Mouse (Mus musculus) left cerebral cortex, adult 2 months (tissue): Measurements from ENCODE around the gene Tmco4. TPM values are rescaled to one million over a fixed set of nuclear protein-coding genes. Genes with fewer than 3 reads are reported as not detected.
A peak's percentile ranks its signal among the peaks of the same experiment; 100 is the strongest.

Source experiments
- DNase-seq, 2 experiments: peaks; one replicate each; pipeline ENCODE4 v3.0.0; 2021 to 2022; ENCODE audit warnings: low spot score in 2 of 2, mixed read lengths in 1 of 2; ENCODE audit errors: extremely low spot score in 1 of 2
- H3K27ac ChIP-seq: fragments of 200-600 bp; 2 replicates; pipeline ENCODE4 v1.8.1; 2022
- H3K4me3 ChIP-seq: fragments of 200-600 bp; 2 replicates; pipeline ENCODE4 v1.8.1; 2022
- CTCF ChIP-seq: fragments of 200-600 bp; IDR thresholded peaks from 2 replicates; pipeline ENCODE4 v1.8.1; 2022; ENCODE audit warnings: antibody characterized with exemption, mild to moderate bottlenecking, moderate library complexity
- intact Hi-C: fragments of 180-260 bp; cut with DNase I; formaldehyde crosslinking; loops from one replicate; pipeline ENCODE4 v1.15.1; 2025
- total RNA-seq, 2 experiments: library from RNA; stranded (reverse); gene quantifications; 2 replicates each; pipeline ENCODE4 v1.2.3; 2021

The Tmco4 gene
- total RNA-seq, 2 experiments from 2014 or later, result 2.0 to 3.7 TPM

GRCm38 (mm10) chr4:138976046-138976445, 3.4 kb downstream of the Tmco4 start:
- Histone ChIP-seq H3K4me3 (no peak overlapping the region), H3K27ac (no peak overlapping the region)
- DNase-seq, result no peak
- intact Hi-C loops, result no loop called here
- no peak for TF ChIP-seq CTCF

GRCm38 (mm10) chr4:138980021-138980420, 7.3 kb downstream of the Tmco4 start:
- no peak for DNase-seq
- Histone ChIP-seq H3K4me3 (no peak overlapping the region), H3K27ac (no peak overlapping the region)
- intact Hi-C loops, result no loop called here
- TF ChIP-seq CTCF, result no peak

DNA sequence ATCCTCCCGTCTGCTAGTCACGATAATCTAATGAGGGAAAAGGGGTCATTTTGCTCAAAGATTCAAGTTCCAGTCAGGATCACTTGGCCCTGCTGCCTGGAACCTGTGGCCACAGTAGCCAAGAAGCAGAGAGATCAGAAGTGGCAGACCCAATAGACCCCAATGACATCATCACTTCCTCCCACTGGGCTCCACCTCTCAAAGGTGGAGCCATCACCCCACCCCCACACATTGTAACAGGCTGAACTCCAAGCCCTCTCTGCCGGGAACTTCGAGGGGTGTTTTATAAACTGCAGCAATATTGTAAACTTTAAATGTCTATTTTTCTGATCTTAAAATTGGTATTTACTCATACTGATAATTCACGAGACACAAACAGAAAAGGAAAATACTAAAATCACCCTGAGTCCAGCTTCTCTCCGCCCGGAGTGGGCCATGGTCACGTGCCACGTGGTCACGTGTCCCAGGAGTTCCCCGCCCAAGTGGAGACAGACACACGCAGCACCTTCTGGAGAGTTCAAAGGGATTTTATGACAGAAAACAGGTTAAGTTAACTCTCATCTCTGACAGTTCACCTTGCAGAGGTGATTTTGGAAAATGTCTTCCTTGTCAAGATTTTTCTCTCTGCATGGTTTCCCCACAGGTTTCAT, 8.2 kb downstream of the Tmco4 start:
- no peak overlapping the region for H3K27ac ChIP-seq
- intact Hi-C loops, result no loop called here
- H3K4me3 ChIP-seq, result no peak overlapping the region
- no peak for TF ChIP-seq CTCF
- no peak for DNase-seq

GRCm38 (mm10) chr4:138983422-138983821, 10.7 kb downstream of the Tmco4 start:
- TF ChIP-seq CTCF, result no peak
- DNase-seq, result no peak
- no peak overlapping the region for H3K4me3 ChIP-seq
- H3K27ac ChIP-seq, result no peak overlapping the region
- intact Hi-C loops, result no loop called here

- intact Hi-C loops, result no loop called here
These were observed 12.1 kb downstream of the Tmco4 start for GRCm38 (mm10) chr4:138984744-138985143.

DNA sequence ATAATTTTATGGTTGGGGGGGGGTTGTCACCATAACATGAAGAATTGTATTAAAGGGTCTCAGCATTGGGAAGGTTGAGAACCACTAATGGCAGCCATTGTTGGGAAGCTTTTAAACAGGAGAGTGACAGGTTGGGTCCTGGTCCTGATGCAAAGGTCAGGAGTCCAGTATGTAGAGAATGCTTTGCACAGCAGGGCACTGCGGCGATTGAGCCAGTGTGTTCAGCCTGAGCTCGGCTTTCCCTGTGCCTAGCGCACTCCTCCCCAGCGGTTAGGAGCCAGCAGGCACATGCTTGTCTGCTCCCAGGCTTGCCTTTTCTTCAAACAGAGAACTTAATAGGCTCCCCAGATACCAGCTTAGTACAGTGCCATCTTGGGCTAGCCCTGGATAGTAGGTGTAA, 13.6 kb downstream of the Tmco4 start:
- DNase-seq, result no peak
- no peak for TF ChIP-seq CTCF
- intact Hi-C loops, result no loop called here
- no peak overlapping the region for H3K4me3 ChIP-seq
- no peak overlapping the region for H3K27ac ChIP-seq

More at GRCm38 (mm10) chr4:138984744-138985143, 12.1 kb downstream of the Tmco4 start:
- no peak overlapping the region for H3K4me3 ChIP-seq
- DNase-seq, result no peak
- H3K27ac ChIP-seq, result no peak overlapping the region
- TF ChIP-seq CTCF, result peak; percentile 32

DNA sequence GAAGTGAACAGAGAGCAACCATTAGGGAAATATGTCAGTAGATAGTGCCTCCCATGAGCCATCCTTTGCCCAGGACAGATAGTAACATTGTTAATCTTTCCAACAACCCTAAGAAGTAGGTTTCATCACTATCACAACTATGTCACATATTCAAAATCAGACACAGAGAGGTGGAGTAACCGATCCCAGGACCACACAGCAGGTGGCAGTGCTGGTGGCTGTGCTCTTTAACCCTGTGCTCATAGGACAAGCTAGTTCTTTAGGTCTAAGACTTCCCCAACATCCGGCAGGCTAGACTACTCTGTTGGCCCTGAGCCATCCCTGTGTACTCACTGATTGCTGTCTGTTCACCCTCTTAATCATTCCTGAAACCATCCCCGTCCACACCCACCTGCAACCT, 21.7 kb downstream of the Tmco4 start:
- DNase-seq, result no peak
- no peak for TF ChIP-seq CTCF
- H3K27ac ChIP-seq, result no peak overlapping the region
- H3K4me3 ChIP-seq, result no peak overlapping the region
- intact Hi-C loops, result no loop called here

DNA sequence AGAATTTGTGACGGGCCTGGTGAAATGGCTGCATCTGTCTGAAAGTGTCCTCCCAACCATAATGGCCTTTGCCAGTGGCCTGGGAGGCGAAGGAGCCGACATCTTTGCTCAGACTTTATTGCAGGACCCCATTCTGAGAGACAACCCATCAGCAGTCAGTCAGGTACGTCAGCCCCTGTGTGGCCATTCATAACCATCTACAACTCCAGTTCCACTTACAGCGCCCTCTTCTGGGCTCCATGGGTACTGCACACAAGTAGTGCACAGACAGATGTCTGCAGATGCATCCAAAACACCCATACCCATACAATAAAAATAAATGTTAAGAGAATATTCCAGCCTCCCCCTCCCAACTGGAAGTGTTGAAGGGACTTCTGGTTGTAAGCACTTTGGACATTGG, 23.7 kb downstream of the Tmco4 start:
- intact Hi-C loops, result loop anchor here (5.0 kb wide), 1 partner anchor 39 kb away; no protein-coding TSS in a partner anchor
- peak; percentile 47 for TF ChIP-seq CTCF
- no peak for DNase-seq
- Histone ChIP-seq H3K27ac (no peak overlapping the region), H3K4me3 (no peak overlapping the region)

- TF ChIP-seq CTCF, result peak; percentile 32
- DNase-seq, result no peak
- Histone ChIP-seq H3K4me3 (no peak overlapping the region), H3K27ac (no peak overlapping the region)
- intact Hi-C loops, result loop anchor here (5.0 kb wide), 1 partner anchor 40 kb away; no protein-coding TSS in a partner anchor
These were observed 24.4 kb downstream of the Tmco4 start for GRCm38 (mm10) chr4:138997121-138997520.

- TF ChIP-seq CTCF, result no peak
- peak; percentile 47 to 51 for DNase-seq
- Histone ChIP-seq H3K4me3 (no peak overlapping the region), H3K27ac (no peak overlapping the region)
- intact Hi-C loops, result loop anchor here (5.0 kb wide), 1 partner anchor 41 kb away; no protein-coding TSS in a partner anchor
These were observed 25.9 kb downstream of the Tmco4 start for GRCm38 (mm10) chr4:138998611-138999010.

DNA sequence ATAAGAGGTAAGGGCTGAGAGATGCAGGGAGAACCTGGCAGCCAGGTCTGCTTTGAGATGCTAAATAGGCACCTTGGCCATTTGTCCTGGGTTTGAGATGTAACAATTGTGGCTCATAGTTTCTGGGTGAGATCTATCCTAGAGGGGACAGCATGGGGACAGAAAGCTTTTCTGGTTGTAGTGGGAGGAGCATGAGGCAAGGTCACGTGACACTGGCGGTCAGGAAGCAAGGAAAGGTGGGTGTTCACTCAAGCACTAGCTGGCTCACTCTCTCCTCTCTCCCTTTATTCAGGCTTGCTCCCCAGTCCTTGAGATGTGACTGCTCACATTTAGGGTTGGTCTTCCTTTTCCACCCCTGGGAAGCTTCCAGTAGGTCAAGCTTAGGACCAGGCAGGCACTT, 28.3 kb downstream of the Tmco4 start:
- Histone ChIP-seq H3K27ac (no peak overlapping the region), H3K4me3 (no peak overlapping the region)
- no peak for DNase-seq
- intact Hi-C loops, result loop anchor here (5.0 kb wide), 2 partner anchors 66 to 79 kb away; no protein-coding TSS in a partner anchor
- no peak for TF ChIP-seq CTCF

- intact Hi-C loops, result loop anchor here (5.0 kb wide), 2 partner anchors 66 to 79 kb away; no protein-coding TSS in a partner anchor
- H3K4me3 ChIP-seq, result no peak overlapping the region
- H3K27ac ChIP-seq, result no peak overlapping the region
- peak in 1 of 2 experiments; percentile 27 for DNase-seq
- TF ChIP-seq CTCF, result peak; percentile 55
These were observed 28.7 kb downstream of the Tmco4 start for GRCm38 (mm10) chr4:139001433-139001832.

GRCm38 (mm10) chr4:139004067-139004466, 31.4 kb downstream of the Tmco4 start:
- intact Hi-C loops, result loop anchor here (5.0 kb wide), 2 partner anchors 63 to 82 kb away; no protein-coding TSS in a partner anchor
- TF ChIP-seq CTCF, result no peak
- no peak for DNase-seq
- H3K27ac ChIP-seq, result no peak overlapping the region
- no peak overlapping the region for H3K4me3 ChIP-seq
